Mouse (Mus musculus): ENCODE measurements around the gene Naaladl2. TPM values are rescaled to one million over a fixed set of nuclear protein-coding genes. Genes with fewer than 3 reads are reported as not detected.

The Naaladl2 gene
- polyA plus RNA-seq, 1 experiment from 2014 or later, result 2.8 TPM

- ATAC-seq, result no peak
- Histone ChIP-seq H3K4me1 (replicated peaks; ENCODE audit: control insufficient read depth, insufficient read depth, low read length) (no peaks in the 10 kb centered on the region), H3K4me3 (ENCODE audit: low read depth, low read length) (no peak overlapping the region), H3K27ac (ENCODE audit: low read depth, low read length) (no peak overlapping the region), H3K36me3 (ENCODE audit: control insufficient read depth, insufficient read depth) (no peaks in the 10 kb centered on the region), H3K9me3 (ENCODE audit: control insufficient read depth) (no peaks in the 10 kb centered on the region), H3K4me2 (replicated peaks; ENCODE audit: low read depth) (no peak overlapping the region), H3K9ac (ENCODE audit: low read depth, low read length) (no peak overlapping the region), H3K27me3 (replicated peaks; ENCODE audit: control insufficient read depth, insufficient read depth, low read length) (no peaks in the 10 kb centered on the region)
- TF ChIP-seq CTCF (IDR thresholded peaks at IDR 0.05; ENCODE audit: low read depth), result no peak
- 66% methylated on average over 4 of the region's 4 CpGs for WGBS
These were observed 16.2 kb downstream of the Naaladl2 start for GRCm38 (mm10) chr3:25127864-25128263.

- Histone ChIP-seq H3K27ac (ENCODE audit: low read depth, low read length) (no peak overlapping the region), H3K9ac (ENCODE audit: low read depth, low read length) (no peak overlapping the region), H3K27me3 (replicated peaks; ENCODE audit: control insufficient read depth, insufficient read depth, low read length) (no peaks in the 10 kb centered on the region), H3K4me3 (ENCODE audit: low read depth, low read length) (no peak overlapping the region), H3K36me3 (ENCODE audit: control insufficient read depth, insufficient read depth) (no peaks in the 10 kb centered on the region), H3K4me2 (replicated peaks; ENCODE audit: low read depth) (no peak overlapping the region), H3K4me1 (replicated peaks; ENCODE audit: control insufficient read depth, insufficient read depth, low read length) (no peaks in the 10 kb centered on the region), H3K9me3 (ENCODE audit: control insufficient read depth) (no peaks in the 10 kb centered on the region)
- 70% methylated on average over 5 of the region's 5 CpGs for WGBS
- ATAC-seq, result no peak
- TF ChIP-seq CTCF (IDR thresholded peaks at IDR 0.05; ENCODE audit: low read depth), result no peak
These were observed 18.9 kb downstream of the Naaladl2 start for GRCm38 (mm10) chr3:25124919-25125846.

DNA sequence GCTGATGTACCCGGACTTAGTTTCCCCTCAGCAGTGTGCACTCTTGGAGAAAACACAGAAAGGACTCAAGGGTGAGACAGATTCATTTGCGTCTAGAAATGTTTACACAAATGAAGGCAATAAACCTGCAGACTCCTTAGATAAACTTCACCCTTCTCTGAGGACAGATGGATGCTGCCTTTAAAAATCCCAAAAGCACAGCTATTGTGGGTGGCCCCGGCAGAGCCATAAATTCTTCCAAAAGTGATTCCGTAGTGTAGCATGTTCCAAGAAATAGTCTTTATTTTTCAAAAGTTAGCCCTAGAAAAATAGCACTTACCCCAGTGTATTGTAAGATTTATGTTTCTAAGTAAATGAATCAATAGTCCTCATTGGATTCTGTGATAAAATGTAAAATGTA lies 31.0 kb downstream of the Naaladl2 start:
- Histone ChIP-seq H3K27me3 (replicated peaks; ENCODE audit: control insufficient read depth, insufficient read depth, low read length) (no peaks in the 10 kb centered on the region), H3K36me3 (ENCODE audit: control insufficient read depth, insufficient read depth) (no peaks in the 10 kb centered on the region), H3K9ac (ENCODE audit: low read depth, low read length) (no peak overlapping the region), H3K4me1 (replicated peaks; ENCODE audit: control insufficient read depth, insufficient read depth, low read length) (no peaks in the 10 kb centered on the region), H3K4me3 (ENCODE audit: low read depth, low read length) (no peak overlapping the region), H3K9me3 (ENCODE audit: control insufficient read depth) (no peaks in the 10 kb centered on the region), H3K27ac (ENCODE audit: low read depth, low read length) (no peak overlapping the region), H3K4me2 (replicated peaks; ENCODE audit: low read depth) (no peak overlapping the region)
- WGBS, result 45% methylated on average over 4 of the region's 4 CpGs
- no peak for TF ChIP-seq CTCF (IDR thresholded peaks at IDR 0.05; ENCODE audit: low read depth)
- no peak for ATAC-seq

- 49% methylated on average over 3 of the region's 3 CpGs for WGBS
- Histone ChIP-seq H3K27ac (ENCODE audit: low read depth, low read length) (no peak overlapping the region), H3K9ac (ENCODE audit: low read depth, low read length) (no peak overlapping the region), H3K4me1 (replicated peaks; ENCODE audit: control insufficient read depth, insufficient read depth, low read length) (no peaks in the 10 kb centered on the region), H3K4me2 (replicated peaks; ENCODE audit: low read depth) (no peak overlapping the region), H3K4me3 (ENCODE audit: low read depth, low read length) (no peak overlapping the region), H3K27me3 (replicated peaks; ENCODE audit: control insufficient read depth, insufficient read depth, low read length) (no peaks in the 10 kb centered on the region), H3K36me3 (ENCODE audit: control insufficient read depth, insufficient read depth) (no peaks in the 10 kb centered on the region), H3K9me3 (ENCODE audit: control insufficient read depth) (no peaks in the 10 kb centered on the region)
- no peak for TF ChIP-seq CTCF (IDR thresholded peaks at IDR 0.05; ENCODE audit: low read depth)
- ATAC-seq, result no peak
These were observed 35.1 kb downstream of the Naaladl2 start for GRCm38 (mm10) chr3:25108997-25109396.

GRCm38 (mm10) chr3:25092986-25093385 lies 51.1 kb downstream of the Naaladl2 start:
- Histone ChIP-seq H3K27ac (ENCODE audit: low read depth, low read length) (no peak overlapping the region), H3K4me1 (replicated peaks; ENCODE audit: control insufficient read depth, insufficient read depth, low read length) (no peaks in the 10 kb centered on the region), H3K4me3 (ENCODE audit: low read depth, low read length) (no peak overlapping the region), H3K4me2 (replicated peaks; ENCODE audit: low read depth) (no peak overlapping the region), H3K27me3 (replicated peaks; ENCODE audit: control insufficient read depth, insufficient read depth, low read length) (no peaks in the 10 kb centered on the region), H3K9me3 (ENCODE audit: control insufficient read depth) (no peaks in the 10 kb centered on the region), H3K36me3 (ENCODE audit: control insufficient read depth, insufficient read depth) (no peaks in the 10 kb centered on the region), H3K9ac (ENCODE audit: low read depth, low read length) (no peak overlapping the region)
- no peak for TF ChIP-seq CTCF (IDR thresholded peaks at IDR 0.05; ENCODE audit: low read depth)
- WGBS, result 67% methylated on average over 2 of the region's 2 CpGs
- no peak for ATAC-seq

- no peaks in the 10 kb centered on the region for H3K4me1 ChIP-seq (replicated peaks; ENCODE audit: control insufficient read depth, insufficient read depth, low read length)
- 81% methylated on average over 1 of the region's 1 CpGs for WGBS
- no peak for TF ChIP-seq CTCF (IDR thresholded peaks at IDR 0.05; ENCODE audit: low read depth)
These were observed 68.3 kb downstream of the Naaladl2 start for GRCm38 (mm10) chr3:25075785-25076184.

More at GRCm38 (mm10) chr3:25075785-25076184, 68.3 kb downstream of the Naaladl2 start:
- Histone ChIP-seq H3K27ac (ENCODE audit: low read depth, low read length) (no peak overlapping the region), H3K9ac (ENCODE audit: low read depth, low read length) (no peak overlapping the region), H3K4me2 (replicated peaks; ENCODE audit: low read depth) (no peak overlapping the region), H3K36me3 (ENCODE audit: control insufficient read depth, insufficient read depth) (no peaks in the 10 kb centered on the region), H3K27me3 (replicated peaks; ENCODE audit: control insufficient read depth, insufficient read depth, low read length) (no peaks in the 10 kb centered on the region), H3K4me3 (ENCODE audit: low read depth, low read length) (no peak overlapping the region), H3K9me3 (ENCODE audit: control insufficient read depth) (no peaks in the 10 kb centered on the region)
- ATAC-seq, result no peak

All from intestine, postnatal 0 days (tissue).